Mouse (Mus musculus) activated CD4-positive, CD25-positive, alpha-beta regulatory T cell, adult 9 weeks (primary cell): Measurements from ENCODE around the gene Wfs1. TPM values are rescaled to one million over a fixed set of nuclear protein-coding genes. Genes with fewer than 3 reads are reported as not detected.

Experiments
- polyA plus RNA-seq: library from polyadenylated mRNA; unstranded; fragments of 100-300 nt; shearing (Covaris generic); gene quantifications from one replicate; pipeline ENCODE4 v1.2.1, GENCODE M21; 2017

Gene Wfs1
- polyA plus RNA-seq: 3.6 TPM

DNA sequence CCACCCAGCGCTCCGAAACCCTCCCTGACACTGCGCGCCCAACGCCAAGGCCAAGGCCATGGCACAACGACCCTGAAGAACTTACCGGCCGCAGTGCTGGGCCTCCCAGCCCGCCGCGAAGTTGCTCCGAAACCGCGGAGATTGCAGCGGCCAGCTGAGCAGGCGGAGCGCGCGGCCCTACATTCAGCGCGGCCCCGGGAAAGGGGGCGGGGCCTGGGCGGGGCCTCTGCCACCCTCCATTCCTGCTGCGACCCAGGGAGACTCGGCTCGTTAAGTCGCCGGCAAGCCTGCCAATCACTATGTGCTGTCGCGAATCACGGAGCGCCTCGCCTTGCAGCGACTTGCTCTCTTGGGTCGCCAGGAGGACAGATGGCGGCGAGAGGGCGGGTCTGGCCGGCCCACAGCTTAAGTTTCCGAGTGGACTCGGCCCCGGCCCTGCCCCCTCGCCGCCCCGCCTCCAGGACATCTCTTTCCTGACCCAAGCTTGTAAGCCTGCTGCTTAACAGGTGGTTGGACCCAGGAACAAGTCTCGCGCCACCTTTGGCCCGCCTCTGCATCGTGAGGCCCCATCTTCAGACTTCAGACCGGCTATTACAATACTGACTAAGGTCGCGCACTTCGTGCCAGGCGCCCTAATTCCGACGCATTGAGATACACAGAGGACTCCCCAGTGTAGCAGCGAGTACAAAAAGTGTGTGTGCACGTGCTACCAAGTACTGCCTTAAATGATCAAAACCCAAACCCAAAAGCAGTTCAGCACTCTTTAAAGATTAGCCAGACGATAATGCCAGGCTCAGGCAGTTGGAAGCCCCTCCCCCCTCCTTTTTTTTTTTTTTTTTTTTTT, at the start of gene Wfs1:
Wfs1 (minus strand) TSS at position 425 of the 844 bp plus-strand sequence.

Other genes starting within 250 kb of the Wfs1 start
- gene Bloc1s4, start 240.6 kb downstream of the Wfs1 start, polyA plus RNA-seq: 3.3 TPM
- 153 TPM for gene Mrfap1, start 192.4 kb downstream of the Wfs1 start, polyA plus RNA-seq
- 17.0 TPM for gene Man2b2, start 158.6 kb downstream of the Wfs1 start, polyA plus RNA-seq
- not detected for gene Ppp2r2c, start 120.7 kb downstream of the Wfs1 start, polyA plus RNA-seq
- 1.8 TPM for gene Gm1043, start 96.2 kb upstream of the Wfs1 start, polyA plus RNA-seq